Mouse (Mus musculus): Measurements from ENCODE around the gene Gm40193. TPM values are rescaled to one million over a fixed set of nuclear protein-coding genes. Genes with fewer than 3 reads are reported as not detected.
"Not testable (repeated sequence)": the region's sequence is repeated elsewhere in the genome, so short reads cannot be mapped to it uniquely, and the experiment has no call there.

Gm40193 gene
- total and polyA plus RNA-seq, 2 experiments from 2014 or later, result not detected

- TF ChIP-seq CTCF (IDR thresholded peaks at IDR 0.05; ENCODE audit: low read depth), result no peak
- no peak for DNase-seq
- 93% methylated on average over 8 of the region's 8 CpGs for WGBS
- no peaks in the 10 kb centered on the region for H3K36me3 ChIP-seq (ENCODE audit: insufficient read depth)
- no peak overlapping the region for H3K4me2 ChIP-seq (ENCODE audit: low read depth)
- H3K27ac ChIP-seq (ENCODE audit: low read depth, low read length), result no peak overlapping the region
- H3K4me3 ChIP-seq (ENCODE audit: low read depth, low read length), result no peak overlapping the region
- no peaks in the 10 kb centered on the region for H3K27me3 ChIP-seq (ENCODE audit: insufficient read depth, low read length)
- no peak for ATAC-seq
- H3K4me1 ChIP-seq (ENCODE audit: insufficient read depth), result no peaks in the 10 kb centered on the region
- no peaks in the 10 kb centered on the region for H3K9me3 ChIP-seq (ENCODE audit: low read length)
- H3K9ac ChIP-seq, result no peak overlapping the region
Observed at GRCm38 (mm10) chr11:70551526-70551925, 18.8 kb upstream of the Gm40193 start.

DNA sequence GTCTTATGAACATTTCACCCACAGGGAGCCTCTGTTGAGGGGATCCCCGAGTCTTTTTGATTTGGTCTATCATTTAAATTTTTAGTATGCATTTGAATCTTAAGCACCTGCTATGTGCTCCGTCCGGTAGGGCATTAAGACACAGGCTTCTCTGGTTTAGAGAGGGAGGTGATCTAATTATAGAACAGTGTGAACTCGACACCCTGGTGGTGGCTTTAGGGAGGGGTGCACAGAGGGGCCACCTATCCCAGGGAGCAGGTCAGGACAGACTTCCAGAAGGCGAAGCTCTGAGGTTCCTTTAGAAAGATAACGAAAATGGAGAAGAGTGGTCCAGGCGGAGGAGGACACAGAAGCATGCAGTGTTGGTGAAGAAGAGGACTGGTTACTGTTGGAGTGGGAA lies 11.8 kb upstream of the Gm40193 start:
- Histone ChIP-seq H3K9me3 (ENCODE audit: low read length) (no peaks in the 10 kb centered on the region), H3K27me3 (ENCODE audit: insufficient read depth, low read length) (no peaks in the 10 kb centered on the region), H3K4me2 (ENCODE audit: low read depth) (no peak overlapping the region), H3K9ac (no peak overlapping the region), H3K4me1 (ENCODE audit: insufficient read depth) (0 out of 2 replicates have a peak, but pooled peaks cover 5% of the 10 kb centered on the region), H3K36me3 (ENCODE audit: insufficient read depth) (no peaks in the 10 kb centered on the region; the same call in 1 of the 2 replicates), H3K27ac (ENCODE audit: low read depth, low read length) (no peak overlapping the region), H3K4me3 (ENCODE audit: low read depth, low read length) (no peak overlapping the region)
- DNase-seq (no peak), ATAC-seq (no peak)
- 75% methylated on average over 7 of the region's 7 CpGs for WGBS
- no peak for TF ChIP-seq CTCF (IDR thresholded peaks at IDR 0.05; ENCODE audit: low read depth)

GRCm38 (mm10) chr11:70541415-70541814 lies 8.7 kb upstream of the Gm40193 start:
- Histone ChIP-seq H3K4me1 (ENCODE audit: insufficient read depth) (0 out of 2 replicates have a peak, but pooled peaks cover 5% of the 10 kb centered on the region), H3K4me3 (ENCODE audit: low read depth, low read length) (no peak overlapping the region)

GRCm38 (mm10) chr11:70540928-70541327 lies 8.2 kb upstream of the Gm40193 start:
- no peak overlapping the region for H3K9ac ChIP-seq
- no peak for TF ChIP-seq CTCF (IDR thresholded peaks at IDR 0.05; ENCODE audit: low read depth)
- 87% methylated on average over 7 of the region's 7 CpGs for WGBS
- H3K4me3 ChIP-seq (ENCODE audit: low read depth, low read length), result peak overlapping the region; percentile 62
- no peak for ATAC-seq
- DNase-seq, result no peak
- no peaks in the 10 kb centered on the region for H3K9me3 ChIP-seq (ENCODE audit: low read length)
- no peaks in the 10 kb centered on the region; the same call in 1 of the 2 replicates for H3K36me3 ChIP-seq (ENCODE audit: insufficient read depth)
- H3K27me3 ChIP-seq (ENCODE audit: insufficient read depth, low read length), result peaks cover 4% of the 10 kb centered on the region
- H3K27ac ChIP-seq (ENCODE audit: low read depth, low read length), result no peak overlapping the region
- 0 out of 2 replicates have a peak, but pooled peaks cover 5% of the 10 kb centered on the region for H3K4me1 ChIP-seq (ENCODE audit: insufficient read depth)
- peak overlapping the region; percentile 77 for H3K4me2 ChIP-seq (ENCODE audit: low read depth)

More at GRCm38 (mm10) chr11:70541415-70541814, 8.7 kb upstream of the Gm40193 start:
- Histone ChIP-seq H3K4me2 (ENCODE audit: low read depth) (peak overlapping the region; percentile 77), H3K9ac (no peak overlapping the region), H3K27ac (ENCODE audit: low read depth, low read length) (no peak overlapping the region), H3K9me3 (ENCODE audit: low read length) (no peaks in the 10 kb centered on the region), H3K36me3 (ENCODE audit: insufficient read depth) (no peaks in the 10 kb centered on the region; the same call in 1 of the 2 replicates), H3K27me3 (ENCODE audit: insufficient read depth, low read length) (peaks cover 4% of the 10 kb centered on the region)
- DNase-seq (no peak), ATAC-seq (peak; percentile 27; the same call in 1 of the 2 replicates)
- no peak for TF ChIP-seq CTCF (IDR thresholded peaks at IDR 0.05; ENCODE audit: low read depth)
- 55% methylated on average over 5 of the region's 5 CpGs for WGBS

GRCm38 (mm10) chr11:70539877-70540587 lies 7.3 kb upstream of the Gm40193 start, which contains the start of gene Pld2:
TSS of gene Pld2 (plus strand) at chr11:70540064.
- ATAC-seq (peak; percentile 96), DNase-seq (peak; percentile 86)
- H3K27me3 ChIP-seq (ENCODE audit: insufficient read depth, low read length), result peaks cover 4% of the 10 kb centered on the region
- WGBS, result 4% methylated on average over 61 of the region's 65 CpGs
- no peak within 1 kb of the TSS for H3K27ac ChIP-seq (ENCODE audit: low read depth, low read length)
- H3K9me3 ChIP-seq (ENCODE audit: low read length), result no peaks in the 10 kb centered on the region
- peak within 1 kb of the TSS; percentile 68 for H3K9ac ChIP-seq
- TF ChIP-seq CTCF (IDR thresholded peaks at IDR 0.05; ENCODE audit: low read depth), result peak; percentile 70
- 0 out of 2 replicates have a peak, but pooled peaks cover 5% of the 10 kb centered on the region for H3K4me1 ChIP-seq (ENCODE audit: insufficient read depth)
- H3K4me2 ChIP-seq (ENCODE audit: low read depth), result peak within 1 kb of the TSS; percentile 77
- H3K4me3 ChIP-seq (ENCODE audit: low read depth, low read length), result peak within 1 kb of the TSS; percentile 62
- no peaks in the 10 kb centered on the region; the same call in 1 of the 2 replicates for H3K36me3 ChIP-seq (ENCODE audit: insufficient read depth)

DNA sequence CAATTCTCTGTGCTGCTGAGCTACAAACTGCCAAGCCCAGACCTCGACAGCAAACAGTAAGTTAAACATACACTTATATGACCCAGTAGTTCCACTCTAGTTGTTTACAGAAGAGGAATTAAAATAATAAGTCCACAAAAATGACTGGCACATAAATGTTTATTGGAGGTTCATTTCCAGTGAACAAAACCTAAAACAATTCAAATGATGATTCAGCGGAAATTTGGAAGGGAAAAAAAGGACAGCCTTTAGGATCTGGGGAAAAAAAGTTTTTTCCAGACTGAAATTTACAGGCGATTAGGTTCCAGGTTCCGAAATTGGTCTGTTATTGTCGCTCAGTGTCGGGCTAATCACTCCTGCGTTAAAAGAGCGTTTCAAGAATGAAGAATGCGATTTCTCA lies 6.7 kb upstream of the Gm40193 start:
- 13% methylated on average over 9 of the region's 9 CpGs for WGBS
- H3K36me3 ChIP-seq (ENCODE audit: insufficient read depth), result no peaks in the 10 kb centered on the region; the same call in 1 of the 2 replicates
- peaks cover 4% of the 10 kb centered on the region for H3K27me3 ChIP-seq (ENCODE audit: insufficient read depth, low read length)
- H3K27ac ChIP-seq (ENCODE audit: low read depth, low read length), result no peak overlapping the region
- H3K4me3 ChIP-seq (ENCODE audit: low read depth, low read length), result peak overlapping the region; percentile 62
- H3K4me2 ChIP-seq (ENCODE audit: low read depth), result peak overlapping the region; percentile 77
- no peak for DNase-seq
- H3K9me3 ChIP-seq (ENCODE audit: low read length), result no peaks in the 10 kb centered on the region
- ATAC-seq, result no peak; the same call in 1 of the 2 replicates
- peak overlapping the region; percentile 68 for H3K9ac ChIP-seq
- no peak for TF ChIP-seq CTCF (IDR thresholded peaks at IDR 0.05; ENCODE audit: low read depth)
- 0 out of 2 replicates have a peak, but pooled peaks cover 5% of the 10 kb centered on the region for H3K4me1 ChIP-seq (ENCODE audit: insufficient read depth)

- H3K4me3 ChIP-seq (ENCODE audit: low read depth, low read length); ATAC-seq; H3K4me1 ChIP-seq (ENCODE audit: insufficient read depth); H3K9me3 ChIP-seq (ENCODE audit: low read length); DNase-seq; H3K27me3 ChIP-seq (ENCODE audit: insufficient read depth, low read length); H3K9ac ChIP-seq; H3K4me2 ChIP-seq (ENCODE audit: low read depth); H3K27ac ChIP-seq (ENCODE audit: low read depth, low read length): not testable (repeated sequence)
- TF ChIP-seq CTCF (IDR thresholded peaks at IDR 0.05; ENCODE audit: low read depth), result peak; percentile 11; the same call in 1 of the 2 replicates
- peaks cover 27% of the 10 kb centered on the region for H3K36me3 ChIP-seq (ENCODE audit: insufficient read depth)
- 81% methylated on average over 2 of the region's 2 CpGs for WGBS
Observed at GRCm38 (mm10) chr11:70531065-70531464, 1.7 kb downstream of the Gm40193 start.

Data from forebrain, postnatal 0 days (tissue).